Mouse (Mus musculus) induced T-regulatory cell, adult 2 months (primary cell): ENCODE measurements around the gene Accsl.

ENCODE experiments used
- DNase-seq: peaks from one replicate; pipeline ENCODE4 v3.0.0-alpha.2; 2012; ENCODE audit warnings: low read depth

Gene Accsl

GRCm38 (mm10) chr2:93869107-93869600 is at the start of gene Accsl:
TSS of gene Accsl (minus strand) at chr2:93869157.
- DNase-seq = no peak

GRCm38 (mm10) chr2:93913552-93913951 is 44.6 kb upstream of the Accsl start:
- DNase-seq = no peak

- DNase-seq = no peak
Observed at GRCm38 (mm10) chr2:93911942-93912341, 43.0 kb upstream of the Accsl start.

- no peak for DNase-seq
Observed at GRCm38 (mm10) chr2:93909716-93910115, 40.8 kb upstream of the Accsl start.

GRCm38 (mm10) chr2:93907519-93908294 is 38.8 kb upstream of the Accsl start:
- DNase-seq = no peak

- DNase-seq = no peak
Observed at GRCm38 (mm10) chr2:93906316-93906715, 37.4 kb upstream of the Accsl start.

- DNase-seq = no peak
Observed at GRCm38 (mm10) chr2:93903415-93903814, 34.5 kb upstream of the Accsl start.

GRCm38 (mm10) chr2:93902680-93903305 is 33.8 kb upstream of the Accsl start:
- DNase-seq = no peak

GRCm38 (mm10) chr2:93899397-93900380 is 30.7 kb upstream of the Accsl start:
- DNase-seq = no peak

GRCm38 (mm10) chr2:93891611-93892280 is 22.8 kb upstream of the Accsl start:
- no peak for DNase-seq

GRCm38 (mm10) chr2:93890143-93890542 is 21.2 kb upstream of the Accsl start:
- no peak for DNase-seq

GRCm38 (mm10) chr2:93889071-93889470 is 20.1 kb upstream of the Accsl start:
- DNase-seq = no peak

- no peak for DNase-seq
Observed at GRCm38 (mm10) chr2:93888366-93888765, 19.4 kb upstream of the Accsl start.

GRCm38 (mm10) chr2:93887273-93887672 is 18.3 kb upstream of the Accsl start:
- DNase-seq = no peak

- no peak for DNase-seq
Observed at GRCm38 (mm10) chr2:93886013-93886794, 17.2 kb upstream of the Accsl start.

- peak; percentile 21 for DNase-seq
Observed at GRCm38 (mm10) chr2:93883066-93883465, 14.1 kb upstream of the Accsl start.

GRCm38 (mm10) chr2:93881640-93882367 is 12.8 kb upstream of the Accsl start:
- no peak for DNase-seq

- no peak for DNase-seq
Observed at GRCm38 (mm10) chr2:93880981-93881380, 12.0 kb upstream of the Accsl start.

GRCm38 (mm10) chr2:93880450-93880849 is 11.5 kb upstream of the Accsl start:
- DNase-seq = no peak

- DNase-seq = no peak
Observed at GRCm38 (mm10) chr2:93877005-93877404, 8.0 kb upstream of the Accsl start.
